Mouse (Mus musculus) embryonic facial prominence, embryonic 11.5 days (tissue): ENCODE results near the gene Kptn. TPM values are rescaled to one million over a fixed set of nuclear protein-coding genes. Genes with fewer than 3 reads are reported as not detected.

Experiments used
- ATAC-seq: fragments of 200-750 bp; cut with Nextera tagmentation; replicated peaks from 2 replicates; pipeline ENCODE4 v1.8.0; 2017; ENCODE audit warnings: low read depth; ENCODE audit not compliant: insufficient number of reproducible peaks, low FRiP score, low TSS enrichment
- DNase-seq: peaks from one replicate; pipeline ENCODE4 v3.0.0-alpha.2; 2015; ENCODE audit warnings: low spot score
- H3K27ac ChIP-seq: fragments of 300-500 bp; sonication (generic); replicated peaks from 2 replicates; pipeline ENCODE4 v1.5.1; 2014; ENCODE audit warnings: mild to moderate bottlenecking, low read depth, low read length, control low read depth
- H3K27me3 ChIP-seq: fragments of 300-500 bp; sonication (generic); 2 replicates; pipeline ENCODE4 v1.6.1; 2014; ENCODE audit warnings: mild to moderate bottlenecking, low read length, moderate library complexity, mixed read lengths; ENCODE audit not compliant: control insufficient read depth, insufficient read depth
- H3K36me3 ChIP-seq: fragments of 300-500 bp; sonication (generic); replicated peaks from 2 replicates; pipeline ENCODE4 v1.6.1; 2014; ENCODE audit warnings: low read depth, mild to moderate bottlenecking, low read length, moderate library complexity, mixed read lengths; ENCODE audit not compliant: control insufficient read depth, insufficient read depth
- H3K4me1 ChIP-seq: fragments of 300-500 bp; sonication (generic); 2 replicates; pipeline ENCODE4 v1.6.1; 2014; ENCODE audit warnings: low read length, mixed read lengths; ENCODE audit not compliant: control insufficient read depth, insufficient read depth
- H3K4me2 ChIP-seq: fragments of 300-500 bp; sonication (generic); 2 replicates; pipeline ENCODE4 v1.6.1; 2014; ENCODE audit warnings: low read depth, mild to moderate bottlenecking, control low read depth, low read length, moderate library complexity
- H3K4me3 ChIP-seq: fragments of 300-500 bp; sonication (generic); 2 replicates; pipeline ENCODE4 v1.5.1; 2014; ENCODE audit warnings: low read depth, low read length, control low read depth
- H3K9ac ChIP-seq: fragments of 300-500 bp; sonication (generic); replicated peaks from 2 replicates; pipeline ENCODE4 v1.6.1; 2014; ENCODE audit warnings: mild to moderate bottlenecking, control low read depth, low read length
- H3K9me3 ChIP-seq: fragments of 300-500 bp; sonication (generic); replicated peaks from 2 replicates; pipeline ENCODE4 v1.6.1; 2016; ENCODE audit warnings: mild to moderate bottlenecking, low read length, inconsistent platforms, mixed read lengths; ENCODE audit not compliant: control insufficient read depth
- WGBS: fragments of 180-500 bp; shearing (Covaris S2); extraction: QIAGEN DNeasy Blood & Tissue Kit; methylation state at CpG from one replicate; pipeline ENCODE4 v1.1.7; 2014; 5-methylcytosine and 5-hydroxymethylcytosine counted together
- polyA plus RNA-seq: library from polyadenylated mRNA; unstranded; fragments of >200 nt; fragmentation: Nextera tagmentation; extraction: Ambion mirVana; gene quantifications from 2 replicates; pipeline ENCODE4 v1.2.1, GENCODE M21; 2014

Gene Kptn
- polyA plus RNA-seq, 1 experiment from 2014 or later, result 22.1 TPM

- no peaks in the 10 kb centered on the region for H3K4me1 ChIP-seq
- ATAC-seq (no peak), DNase-seq (no peak)
- H3K9me3 ChIP-seq, result no peaks in the 10 kb centered on the region
- H3K27me3 ChIP-seq, result no peaks in the 10 kb centered on the region
- H3K36me3 ChIP-seq, result peaks cover 15% of the 10 kb centered on the region
- H3K4me3 ChIP-seq, result no peak overlapping the region
- no peak overlapping the region for H3K27ac ChIP-seq
- H3K9ac ChIP-seq, result no peak overlapping the region
- WGBS, result 92% methylated on average over 9 of the region's 9 CpGs
- no peak overlapping the region for H3K4me2 ChIP-seq
Measured at GRCm38 (mm10) chr7:16108886-16109542, 10.7 kb upstream of the Kptn start.

DNA sequence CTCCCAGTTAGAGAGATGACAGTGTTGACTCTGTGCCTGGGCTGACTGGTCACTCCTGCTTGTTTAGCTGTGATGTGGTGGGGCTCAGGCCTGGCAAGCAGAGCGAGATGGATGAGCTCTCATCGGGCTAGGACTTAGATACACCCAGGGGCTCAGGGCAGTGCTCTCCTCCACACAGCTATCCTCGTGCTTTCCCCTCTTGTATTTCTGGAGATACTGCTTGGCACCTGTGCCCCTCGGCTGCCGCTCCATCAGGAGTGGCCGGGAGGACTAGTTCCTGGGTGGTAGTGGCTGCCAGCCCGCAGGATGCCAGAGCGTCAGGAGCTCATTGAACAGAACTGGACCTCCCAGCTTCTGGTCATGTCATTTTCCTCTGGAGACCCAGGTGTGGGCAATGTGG, 9.5 kb upstream of the Kptn start:
- Histone ChIP-seq H3K36me3 (peaks cover 13% of the 10 kb centered on the region), H3K9ac (no peak overlapping the region), H3K4me3 (no peak overlapping the region), H3K9me3 (no peaks in the 10 kb centered on the region), H3K4me1 (no peaks in the 10 kb centered on the region), H3K27ac (no peak overlapping the region), H3K4me2 (no peak overlapping the region), H3K27me3 (no peaks in the 10 kb centered on the region)
- 93% methylated on average over 8 of the region's 8 CpGs for WGBS
- ATAC-seq (no peak), DNase-seq (no peak)

- Histone ChIP-seq H3K27ac (no peak overlapping the region), H3K9ac (no peak overlapping the region), H3K4me3 (no peak overlapping the region), H3K4me1 (no peaks in the 10 kb centered on the region), H3K36me3 (peaks cover 19% of the 10 kb centered on the region), H3K27me3 (no peaks in the 10 kb centered on the region), H3K9me3 (no peaks in the 10 kb centered on the region), H3K4me2 (no peak overlapping the region)
- ATAC-seq (no peak), DNase-seq (no peak)
- 85% methylated on average over 7 of the region's 7 CpGs for WGBS
Measured at GRCm38 (mm10) chr7:16111284-16112090, 8.2 kb upstream of the Kptn start.

- Histone ChIP-seq H3K4me1 (no peaks in the 10 kb centered on the region; the same call in 1 of the 2 replicates), H3K4me3 (no peak overlapping the region), H3K27ac (no peak overlapping the region), H3K9me3 (no peaks in the 10 kb centered on the region), H3K27me3 (no peaks in the 10 kb centered on the region), H3K36me3 (peaks cover 12% of the 10 kb centered on the region), H3K9ac (no peak overlapping the region), H3K4me2 (no peak overlapping the region)
- 93% methylated on average over 7 of the region's 7 CpGs for WGBS
- no peak for ATAC-seq
- no peak for DNase-seq
Measured at GRCm38 (mm10) chr7:16116418-16116817, 3.3 kb upstream of the Kptn start.

- H3K36me3 ChIP-seq, result peaks cover 12% of the 10 kb centered on the region
- ATAC-seq (no peak), DNase-seq (no peak)
- no peak overlapping the region for H3K9ac ChIP-seq
- 87% methylated on average over 3 of the region's 3 CpGs for WGBS
- H3K4me1 ChIP-seq, result no peaks in the 10 kb centered on the region; the same call in 1 of the 2 replicates
- no peak overlapping the region for H3K4me2 ChIP-seq
- H3K27ac ChIP-seq, result no peak overlapping the region
- no peaks in the 10 kb centered on the region for H3K27me3 ChIP-seq
- no peaks in the 10 kb centered on the region for H3K9me3 ChIP-seq
- H3K4me3 ChIP-seq, result no peak overlapping the region
Measured at GRCm38 (mm10) chr7:16117100-16117499, 2.6 kb upstream of the Kptn start.

GRCm38 (mm10) chr7:16120262-16120600, 536 bp downstream of the Kptn start:
- Histone ChIP-seq H3K9ac (peak overlapping the region; percentile 43), H3K4me2 (peak overlapping the region; percentile 50), H3K27ac (no peak overlapping the region), H3K4me1 (no peaks in the 10 kb centered on the region; the same call in 1 of the 2 replicates), H3K4me3 (peak overlapping the region; percentile 70), H3K36me3 (0 out of 2 replicates have a peak, but pooled peaks cover 6% of the 10 kb centered on the region), H3K9me3 (no peaks in the 10 kb centered on the region), H3K27me3 (no peaks in the 10 kb centered on the region)
- DNase-seq (no peak), ATAC-seq (peak; percentile 37; the same call in 1 of the 2 replicates)
- 56% methylated on average over 9 of the region's 9 CpGs for WGBS

- no peaks in the 10 kb centered on the region for H3K9me3 ChIP-seq
- no peak for DNase-seq
- ATAC-seq, result no peak
- no peaks in the 10 kb centered on the region for H3K36me3 ChIP-seq
- no peak overlapping the region for H3K9ac ChIP-seq
- H3K4me3 ChIP-seq, result no peak overlapping the region
- H3K4me2 ChIP-seq, result no peak overlapping the region
- no peaks in the 10 kb centered on the region for H3K27me3 ChIP-seq
- no peak overlapping the region for H3K27ac ChIP-seq
- WGBS, result 82% methylated on average over 9 of the region's 9 CpGs
- H3K4me1 ChIP-seq, result no peaks in the 10 kb centered on the region; the same call in 1 of the 2 replicates
Measured at GRCm38 (mm10) chr7:16125829-16126228, 6.1 kb downstream of the Kptn start.

- no peaks in the 10 kb centered on the region for H3K36me3 ChIP-seq
- H3K9me3 ChIP-seq, result no peaks in the 10 kb centered on the region
- H3K4me2 ChIP-seq, result no peak overlapping the region
- ATAC-seq (no peak), DNase-seq (no peak)
- no peak overlapping the region for H3K4me3 ChIP-seq
- no peak overlapping the region for H3K27ac ChIP-seq
- no peak overlapping the region for H3K9ac ChIP-seq
- no peaks in the 10 kb centered on the region for H3K27me3 ChIP-seq
- 90% methylated on average over 6 of the region's 6 CpGs for WGBS
- peaks cover 6% of the 10 kb centered on the region; the same call in 1 of the 2 replicates for H3K4me1 ChIP-seq
Measured at GRCm38 (mm10) chr7:16128344-16128743, 8.6 kb downstream of the Kptn start.
